Mouse (Mus musculus) G1E (cell line): ENCODE data around the gene Lef1.

Experiments used
- CTCF ChIP-seq: IDR thresholded peaks from 2 replicates; pipeline ENCODE4 v1.5.1; 2012; ENCODE audit warnings: low read depth, low read length, inconsistent platforms, mixed read lengths
- GATA1 ChIP-seq: IDR thresholded peaks from 2 replicates; pipeline ENCODE4 v1.6.1; 2012; ENCODE audit warnings: borderline replicate concordance, low read length, inconsistent platforms, mixed read lengths
- GATA2 ChIP-seq: IDR thresholded peaks from 2 replicates; pipeline ENCODE4 v1.6.1; 2012; ENCODE audit warnings: low read depth, low read length, inconsistent platforms, borderline replicate concordance

GRCm38 (mm10) chr3:131125873-131126272 is 15.6 kb downstream of the Lef1 start:
- TF ChIP-seq CTCF = no peak
- TF ChIP-seq GATA2 = no peak
- TF ChIP-seq GATA1 = no peak
